Mouse (Mus musculus): ENCODE data around the gene Babam2. TPM values are rescaled to one million over a fixed set of nuclear protein-coding genes. Genes with fewer than 3 reads are reported as not detected.
A peak's percentile ranks its signal among the peaks of the same experiment; 100 is the strongest.

Gene Babam2
- total and polyA plus RNA-seq, 3 experiments, result 25.2 to 32.9 (median 28.4) TPM

GRCm38 (mm10) chr5:31899901-31900300, 202.4 kb downstream of the Babam2 start:
- no peaks in the 10 kb centered on the region for H3K79me2 ChIP-seq (replicated peaks; ENCODE audit: control insufficient read depth, insufficient read depth, low read length)
- no peaks in the 10 kb centered on the region for H3K27me3 ChIP-seq (ENCODE audit: control insufficient read depth, insufficient read depth, low read length)
- H3K9ac ChIP-seq (ENCODE audit: low read depth, low read length), result no peak overlapping the region
- H3K36me3 ChIP-seq (ENCODE audit: control insufficient read depth, insufficient read depth, low read length), result no peaks in the 10 kb centered on the region
- TF ChIP-seq POLR2A (IDR thresholded peaks at IDR 0.05; ENCODE audit: insufficient read depth, low read depth, low read length) (no peak), EP300 (IDR thresholded peaks at IDR 0.05; ENCODE audit: insufficient read depth, low read depth, low read length) (no peak), CTCF (IDR thresholded peaks at IDR 0.05) (no peak)
- H3K4me3 ChIP-seq, result no peak overlapping the region
- no peaks in the 10 kb centered on the region for H3K4me1 ChIP-seq (ENCODE audit: control insufficient read depth, insufficient read depth, low read length)
- H3K27ac ChIP-seq, result no peak overlapping the region
- DNase-seq, result no peak
- 85% methylated on average over 3 of the region's 3 CpGs for WGBS
- intact Hi-C loops (cut with DNase I), result no loop called here

DNA sequence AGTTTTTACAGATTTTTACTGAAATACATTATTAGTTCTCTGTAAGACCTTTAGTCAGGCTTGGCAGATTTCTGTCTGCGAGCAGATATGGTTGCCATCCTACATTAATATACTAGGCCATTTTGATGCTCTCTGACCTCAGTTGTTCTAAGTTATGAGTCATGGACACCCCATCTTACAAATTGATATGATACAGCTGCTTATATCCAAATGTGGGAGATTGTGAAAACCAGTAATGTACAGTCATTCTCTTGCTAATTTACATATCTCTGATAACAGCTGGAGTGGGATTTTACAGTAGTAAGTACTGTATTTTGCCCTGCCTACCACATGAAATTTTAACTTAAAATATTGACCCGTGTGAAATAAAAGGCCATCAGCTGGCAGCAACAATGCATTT, 204.7 kb downstream of the Babam2 start:
- H3K4me3 ChIP-seq, result no peak overlapping the region
- TF ChIP-seq CTCF (IDR thresholded peaks at IDR 0.05), result no peak
- TF ChIP-seq POLR2A (IDR thresholded peaks at IDR 0.05; ENCODE audit: insufficient read depth, low read depth, low read length), result no peak
- no peak for TF ChIP-seq EP300 (IDR thresholded peaks at IDR 0.05; ENCODE audit: insufficient read depth, low read depth, low read length)
- DNase-seq, result no peak
- intact Hi-C loops (cut with DNase I), result no loop called here
- H3K27me3 ChIP-seq (ENCODE audit: control insufficient read depth, insufficient read depth, low read length), result no peaks in the 10 kb centered on the region
- WGBS, result 75% methylated on average over 2 of the region's 2 CpGs
- H3K36me3 ChIP-seq (ENCODE audit: control insufficient read depth, insufficient read depth, low read length), result no peaks in the 10 kb centered on the region
- H3K27ac ChIP-seq, result no peak overlapping the region
- H3K4me1 ChIP-seq (ENCODE audit: control insufficient read depth, insufficient read depth, low read length), result no peaks in the 10 kb centered on the region
- H3K79me2 ChIP-seq (replicated peaks; ENCODE audit: control insufficient read depth, insufficient read depth, low read length), result no peaks in the 10 kb centered on the region
- H3K9ac ChIP-seq (ENCODE audit: low read depth, low read length), result no peak overlapping the region

- no peak overlapping the region for H3K27ac ChIP-seq
- no peak overlapping the region for H3K4me3 ChIP-seq
- TF ChIP-seq EP300 (IDR thresholded peaks at IDR 0.05; ENCODE audit: insufficient read depth, low read depth, low read length), result no peak
- no peak for TF ChIP-seq POLR2A (IDR thresholded peaks at IDR 0.05; ENCODE audit: insufficient read depth, low read depth, low read length)
- TF ChIP-seq CTCF (IDR thresholded peaks at IDR 0.05), result no peak
- no peaks in the 10 kb centered on the region for H3K27me3 ChIP-seq (ENCODE audit: control insufficient read depth, insufficient read depth, low read length)
- peaks cover 2% of the 10 kb centered on the region; the same call in 1 of the 2 replicates for H3K4me1 ChIP-seq (ENCODE audit: control insufficient read depth, insufficient read depth, low read length)
- H3K79me2 ChIP-seq (replicated peaks; ENCODE audit: control insufficient read depth, insufficient read depth, low read length), result no peaks in the 10 kb centered on the region
- intact Hi-C loops (cut with DNase I), result no loop called here
- H3K36me3 ChIP-seq (ENCODE audit: control insufficient read depth, insufficient read depth, low read length), result peaks cover 1% of the 10 kb centered on the region; the same call in 1 of the 2 replicates
- no peak overlapping the region for H3K9ac ChIP-seq (ENCODE audit: low read depth, low read length)
- WGBS, result 92% methylated on average over 5 of the region's 5 CpGs
- no peak for DNase-seq
These were observed 205.4 kb downstream of the Babam2 start for GRCm38 (mm10) chr5:31902891-31903290.

GRCm38 (mm10) chr5:31904968-31905683, 207.6 kb downstream of the Babam2 start:
- TF ChIP-seq CTCF (IDR thresholded peaks at IDR 0.05) (peak; percentile 31; the same call in 1 of the 2 replicates), EP300 (IDR thresholded peaks at IDR 0.05; ENCODE audit: insufficient read depth, low read depth, low read length) (no peak), POLR2A (IDR thresholded peaks at IDR 0.05; ENCODE audit: insufficient read depth, low read depth, low read length) (no peak)
- Histone ChIP-seq H3K4me3 (no peak overlapping the region), H3K36me3 (ENCODE audit: control insufficient read depth, insufficient read depth, low read length) (peaks cover 3% of the 10 kb centered on the region; the same call in 1 of the 2 replicates), H3K9ac (ENCODE audit: low read depth, low read length) (no peak overlapping the region), H3K27me3 (ENCODE audit: control insufficient read depth, insufficient read depth, low read length) (no peaks in the 10 kb centered on the region), H3K4me1 (ENCODE audit: control insufficient read depth, insufficient read depth, low read length) (peaks cover 2% of the 10 kb centered on the region; the same call in 1 of the 2 replicates), H3K79me2 (replicated peaks; ENCODE audit: control insufficient read depth, insufficient read depth, low read length) (no peaks in the 10 kb centered on the region), H3K27ac (no peak overlapping the region)
- intact Hi-C loops (cut with DNase I), result no loop called here
- WGBS, result 79% methylated on average over 6 of the region's 6 CpGs
- DNase-seq, result no peak

GRCm38 (mm10) chr5:31905808-31906207, 208.3 kb downstream of the Babam2 start:
- no peaks in the 10 kb centered on the region for H3K79me2 ChIP-seq (replicated peaks; ENCODE audit: control insufficient read depth, insufficient read depth, low read length)
- H3K27ac ChIP-seq, result no peak overlapping the region
- peaks cover 3% of the 10 kb centered on the region; the same call in 1 of the 2 replicates for H3K36me3 ChIP-seq (ENCODE audit: control insufficient read depth, insufficient read depth, low read length)
- no peak for DNase-seq
- intact Hi-C loops (cut with DNase I), result no loop called here
- TF ChIP-seq POLR2A (IDR thresholded peaks at IDR 0.05; ENCODE audit: insufficient read depth, low read depth, low read length), result no peak
- no peak for TF ChIP-seq EP300 (IDR thresholded peaks at IDR 0.05; ENCODE audit: insufficient read depth, low read depth, low read length)
- TF ChIP-seq CTCF (IDR thresholded peaks at IDR 0.05), result no peak
- peaks cover 2% of the 10 kb centered on the region; the same call in 1 of the 2 replicates for H3K4me1 ChIP-seq (ENCODE audit: control insufficient read depth, insufficient read depth, low read length)
- H3K9ac ChIP-seq (ENCODE audit: low read depth, low read length), result no peak overlapping the region
- no peaks in the 10 kb centered on the region for H3K27me3 ChIP-seq (ENCODE audit: control insufficient read depth, insufficient read depth, low read length)
- 86% methylated on average over 7 of the region's 7 CpGs for WGBS
- no peak overlapping the region for H3K4me3 ChIP-seq

DNA sequence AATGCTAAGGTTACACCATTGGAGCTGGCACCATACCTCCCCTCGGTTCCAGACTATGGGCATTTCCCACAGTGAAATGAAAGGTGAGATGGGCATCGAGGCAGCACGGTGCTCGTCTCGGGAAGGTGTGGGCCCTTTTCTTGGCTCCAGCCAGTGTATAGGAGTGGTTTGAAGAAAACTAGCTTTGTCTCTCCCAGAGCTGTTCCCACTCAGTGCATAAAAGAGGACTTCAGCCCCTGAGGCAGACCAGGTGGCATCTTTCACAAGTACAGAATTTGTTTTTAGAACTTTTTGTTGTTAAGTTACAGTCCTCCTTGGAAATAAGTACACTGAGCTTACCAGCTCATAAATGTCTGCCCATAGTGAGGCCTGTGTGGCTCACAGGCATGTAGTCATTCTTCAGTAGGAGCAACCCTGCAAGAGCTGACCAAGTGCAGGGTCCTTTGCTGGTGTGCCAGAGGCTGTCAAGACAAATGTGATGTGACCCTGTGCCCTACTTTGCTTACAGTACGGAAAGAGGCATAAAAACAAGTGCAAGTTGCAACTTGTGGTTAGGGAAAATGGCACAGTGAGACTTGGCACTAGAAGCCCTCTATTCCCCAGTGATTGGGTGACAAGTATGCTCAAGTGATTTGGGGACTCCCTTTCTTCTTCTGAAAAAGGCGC, 208.9 kb downstream of the Babam2 start:
- TF ChIP-seq EP300 (IDR thresholded peaks at IDR 0.05; ENCODE audit: insufficient read depth, low read depth, low read length) (no peak), POLR2A (IDR thresholded peaks at IDR 0.05; ENCODE audit: insufficient read depth, low read depth, low read length) (no peak), CTCF (IDR thresholded peaks at IDR 0.05) (no peak)
- Histone ChIP-seq H3K27me3 (ENCODE audit: control insufficient read depth, insufficient read depth, low read length) (no peaks in the 10 kb centered on the region), H3K79me2 (replicated peaks; ENCODE audit: control insufficient read depth, insufficient read depth, low read length) (no peaks in the 10 kb centered on the region), H3K9ac (ENCODE audit: low read depth, low read length) (no peak overlapping the region), H3K27ac (no peak overlapping the region), H3K36me3 (ENCODE audit: control insufficient read depth, insufficient read depth, low read length) (peaks cover 3% of the 10 kb centered on the region; the same call in 1 of the 2 replicates), H3K4me3 (no peak overlapping the region), H3K4me1 (ENCODE audit: control insufficient read depth, insufficient read depth, low read length) (peaks cover 2% of the 10 kb centered on the region; the same call in 1 of the 2 replicates)
- intact Hi-C loops (cut with DNase I), result no loop called here
- no peak for DNase-seq
- 93% methylated on average over 7 of the region's 7 CpGs for WGBS
